Mouse (Mus musculus) limb, embryonic 13.5 days (tissue): Measurements from ENCODE around the gene Grm3. TPM values are rescaled to one million over a fixed set of nuclear protein-coding genes. Genes with fewer than 3 reads are reported as not detected.

Experiments used
- ATAC-seq: fragments of 200-750 bp; cut with Nextera tagmentation; 2 replicates; pipeline ENCODE4 v1.8.0; 2017; ENCODE audit warnings: low read depth, moderate number of reproducible peaks, moderate TSS enrichment; ENCODE audit not compliant: low FRiP score
- H3K27ac ChIP-seq: fragments of 300-500 bp; sonication (generic); 2 replicates; pipeline ENCODE4 v1.5.1; 2015; ENCODE audit warnings: inconsistent platforms, mild to moderate bottlenecking, moderate library complexity
- H3K27me3 ChIP-seq: fragments of 300-500 bp; sonication (generic); 2 replicates; pipeline ENCODE4 v1.6.1; 2015; ENCODE audit warnings: mild to moderate bottlenecking, inconsistent platforms
- H3K36me3 ChIP-seq: fragments of 300-500 bp; sonication (generic); 2 replicates; pipeline ENCODE4 v1.6.1; 2015; ENCODE audit warnings: inconsistent platforms, mild to moderate bottlenecking, moderate library complexity
- H3K4me1 ChIP-seq: fragments of 300-500 bp; sonication (generic); 2 replicates; pipeline ENCODE4 v1.6.1; 2015; ENCODE audit warnings: inconsistent platforms
- H3K4me2 ChIP-seq: fragments of 300-500 bp; sonication (generic); replicated peaks from 2 replicates; pipeline ENCODE4 v1.6.1; 2015; ENCODE audit warnings: inconsistent platforms, mild to moderate bottlenecking, moderate library complexity
- H3K4me3 ChIP-seq: fragments of 300-500 bp; sonication (generic); 2 replicates; pipeline ENCODE4 v1.5.1; 2015; ENCODE audit warnings: moderate library complexity, mild to moderate bottlenecking, inconsistent platforms
- H3K9ac ChIP-seq: fragments of 300-500 bp; sonication (generic); 2 replicates; pipeline ENCODE4 v1.6.1; 2015; ENCODE audit warnings: mild to moderate bottlenecking, inconsistent platforms
- H3K9me3 ChIP-seq: fragments of 300-500 bp; sonication (generic); 2 replicates; pipeline ENCODE4 v1.6.1; 2016; ENCODE audit warnings: inconsistent platforms
- WGBS: fragments of 180-500 bp; shearing (Covaris S2); methylation state at CpG from one replicate; pipeline ENCODE4 v1.1.7; 2015; 5-methylcytosine and 5-hydroxymethylcytosine counted together
- polyA plus RNA-seq: library from polyadenylated mRNA; unstranded; fragments of >200 nt; fragmentation: Nextera tagmentation; extraction: Ambion mirVana; gene quantifications from 2 replicates; pipeline ENCODE4 v1.2.1, GENCODE M21; 2015

Grm3 gene
- polyA plus RNA-seq, 1 experiment from 2014 or later, result 0.90 TPM

DNA sequence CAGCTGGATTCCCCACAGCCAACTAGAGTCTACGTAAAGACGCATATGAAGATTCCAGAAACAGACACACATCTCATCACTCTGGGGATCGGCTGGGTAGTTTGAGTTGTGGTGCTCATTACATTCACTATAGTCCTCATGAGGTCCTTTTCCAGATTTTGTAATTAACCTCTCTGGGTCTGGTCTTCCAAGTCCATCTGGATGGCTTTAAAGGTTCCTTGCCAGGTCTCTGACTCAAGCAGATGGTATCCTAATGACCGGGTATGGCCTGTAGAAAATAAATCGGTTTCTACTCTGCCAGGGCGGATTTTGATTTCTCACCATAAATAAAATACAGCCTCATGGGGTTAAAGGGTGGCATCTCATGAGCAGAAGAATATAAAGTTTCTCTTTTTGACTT, 276.0 kb downstream of the Grm3 start:
- no peaks in the 10 kb centered on the region for H3K27me3 ChIP-seq
- no peaks in the 10 kb centered on the region for H3K36me3 ChIP-seq
- H3K9ac ChIP-seq, result no peak overlapping the region
- no peak overlapping the region for H3K27ac ChIP-seq
- H3K4me2 ChIP-seq, result no peak overlapping the region
- no peaks in the 10 kb centered on the region for H3K9me3 ChIP-seq
- 87% methylated on average over 6 of the region's 6 CpGs for WGBS
- H3K4me1 ChIP-seq, result no peaks in the 10 kb centered on the region
- H3K4me3 ChIP-seq, result no peak overlapping the region
- no peak for ATAC-seq

DNA sequence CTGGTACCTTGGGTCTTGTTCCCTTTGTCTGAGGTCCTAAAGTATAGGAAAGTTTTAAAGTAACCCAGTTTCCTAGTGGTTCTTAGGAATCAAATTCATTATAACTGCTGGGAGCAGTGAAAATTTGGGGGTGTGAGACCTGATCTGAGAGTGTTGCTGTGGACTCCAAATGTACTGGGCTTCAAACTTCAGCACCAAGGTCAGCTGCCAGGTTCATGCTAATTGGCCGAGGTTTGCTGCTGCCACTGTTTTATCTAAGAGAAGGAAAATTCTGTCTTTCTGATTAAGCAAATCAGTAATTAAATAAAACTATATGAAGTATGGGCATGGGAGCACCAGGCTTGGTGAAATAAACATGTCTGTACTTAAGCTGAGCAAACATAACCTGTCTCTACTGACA, 278.8 kb downstream of the Grm3 start:
- 6% methylated on average over 1 of the region's 1 CpGs for WGBS
- H3K27me3 ChIP-seq, result no peaks in the 10 kb centered on the region
- no peaks in the 10 kb centered on the region for H3K9me3 ChIP-seq
- H3K4me3 ChIP-seq, result no peak overlapping the region
- no peak for ATAC-seq
- H3K9ac ChIP-seq, result no peak overlapping the region
- no peaks in the 10 kb centered on the region for H3K4me1 ChIP-seq
- H3K27ac ChIP-seq, result no peak overlapping the region
- H3K4me2 ChIP-seq, result no peak overlapping the region
- no peaks in the 10 kb centered on the region for H3K36me3 ChIP-seq
